Mouse (Mus musculus) spleen, postnatal 36 days (tissue): Measurements from ENCODE around the gene Mrpl43.
A peak's percentile ranks its signal among the peaks of the same experiment; 100 is the strongest.

ENCODE experiments used
- DNase-seq, 2 experiments: peaks; one replicate each; pipeline ENCODE4 v3.0.0; 2022; ENCODE audit warnings: low spot score in 2 of 2, mixed read lengths in 1 of 2

The Mrpl43 gene

DNA sequence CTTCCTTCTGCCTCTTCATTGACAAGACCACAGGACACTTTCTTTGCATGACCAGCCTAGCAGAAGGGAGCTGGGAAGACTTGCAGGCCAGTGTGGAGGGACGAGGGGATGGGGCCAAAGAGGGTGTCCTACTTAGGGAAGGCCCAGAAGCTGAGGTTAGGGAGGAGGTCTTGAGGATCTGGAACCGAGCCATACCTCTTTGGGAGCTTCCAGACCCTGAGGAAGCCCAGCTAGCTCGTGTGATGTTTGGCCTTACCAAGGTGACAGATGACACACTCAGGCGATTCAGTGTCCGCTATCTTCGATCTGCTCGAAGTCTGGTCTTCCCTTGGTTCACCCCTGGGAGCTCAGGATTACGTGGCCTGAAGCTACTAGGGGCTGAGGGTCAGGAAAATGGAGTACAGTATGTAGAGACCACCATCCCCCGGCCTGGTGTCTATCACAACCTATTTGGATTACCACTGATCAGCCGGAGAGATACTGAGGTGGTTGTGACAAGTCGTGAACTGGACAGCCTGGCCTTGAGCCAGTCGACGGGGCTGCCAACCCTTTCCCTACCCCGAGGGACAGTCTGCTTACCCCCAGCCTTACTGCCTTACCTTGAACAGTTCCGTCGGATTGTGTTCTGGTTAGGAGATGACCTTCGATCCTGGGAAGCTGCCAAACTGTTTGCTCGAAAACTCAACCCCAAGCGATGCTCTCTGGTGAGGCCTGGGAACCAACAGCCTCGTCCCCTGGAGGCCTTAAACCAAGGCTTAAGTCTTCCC, 1.4 kb upstream of the Mrpl43 start:
- no peak for DNase-seq

DNA sequence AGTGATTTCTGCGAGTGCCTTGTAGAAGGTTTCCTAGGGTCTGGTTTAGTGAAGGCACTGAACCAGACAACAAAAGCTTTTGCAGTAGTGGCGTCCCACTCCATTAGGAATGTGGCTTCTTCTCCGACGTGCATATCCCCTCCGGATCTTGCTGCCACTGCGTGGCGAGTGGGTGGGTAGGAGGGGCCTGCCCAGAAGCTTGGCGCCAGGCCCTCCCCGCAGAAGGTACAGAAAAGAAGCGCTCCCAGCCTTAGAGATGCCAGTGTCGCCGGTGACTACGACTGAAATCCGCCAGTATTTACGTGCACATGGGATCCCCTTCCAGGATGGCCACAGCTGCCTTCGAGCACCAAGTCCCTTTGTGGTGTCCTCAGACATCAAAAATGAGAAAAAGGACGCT, 779 bp upstream of the Mrpl43 start:
- no peak for DNase-seq

DNA sequence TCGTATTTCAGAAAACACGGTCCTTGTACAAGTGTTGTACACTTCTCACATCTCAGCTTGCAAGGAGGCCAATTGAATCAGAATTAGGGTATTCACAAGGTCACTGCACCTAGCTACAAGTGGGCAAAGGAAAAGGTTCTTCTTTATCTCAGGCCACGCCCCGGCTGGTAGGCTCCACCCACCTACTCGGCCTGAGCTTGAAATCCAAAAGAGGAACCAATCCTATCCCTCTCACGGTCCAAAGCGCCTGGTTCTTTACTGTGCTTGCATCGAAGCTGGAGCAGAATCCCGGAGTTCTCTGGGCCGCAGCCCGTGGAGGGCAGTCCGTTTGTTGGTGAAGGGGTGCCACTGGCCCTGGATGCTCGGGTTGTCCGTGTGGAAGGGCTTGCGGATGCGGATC, 798 bp downstream of the Mrpl43 start, which contains the start of gene Twnk:
TSS of gene Twnk (plus strand) at position 220 of the 400 bp plus-strand sequence.
- DNase-seq = peak; percentile 86 to 89

DNA sequence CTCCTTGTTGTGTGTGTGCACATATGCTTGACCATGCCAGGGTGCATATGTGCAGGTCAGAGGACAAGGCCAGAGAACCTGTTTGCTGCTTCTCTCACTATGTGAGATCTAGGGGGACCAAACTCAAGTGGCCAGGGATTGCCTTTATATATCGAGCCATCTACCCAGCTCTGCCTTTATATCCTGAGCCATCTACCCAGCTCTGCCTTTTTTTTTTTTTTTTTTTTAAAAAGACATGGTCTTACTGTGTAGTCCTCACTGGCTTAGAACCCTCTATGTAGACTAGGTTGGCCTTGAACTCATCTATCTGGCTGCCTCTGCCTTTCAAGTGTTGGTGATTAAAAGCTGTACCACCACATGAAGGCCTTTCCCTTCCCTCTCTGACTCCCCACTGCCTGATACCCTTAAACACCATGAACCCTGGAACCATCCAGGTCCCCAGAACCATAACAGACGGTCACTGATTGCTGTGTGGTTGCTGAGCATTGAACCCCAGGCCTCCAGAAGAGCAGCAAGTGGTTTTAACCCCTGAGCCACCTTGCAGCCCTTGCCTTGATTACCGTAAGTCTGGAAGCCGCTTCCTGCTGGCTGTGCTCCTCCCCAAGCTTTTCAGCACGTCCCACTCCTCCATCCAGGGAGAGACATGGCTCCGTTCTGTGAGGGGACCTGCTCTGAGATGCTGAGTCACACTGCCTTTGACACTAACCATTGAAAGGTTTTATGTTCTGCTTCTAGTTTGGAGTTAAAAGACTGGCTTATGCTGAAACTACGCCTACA, 2.3 kb downstream of the Mrpl43 start:
- DNase-seq = no peak

DNA sequence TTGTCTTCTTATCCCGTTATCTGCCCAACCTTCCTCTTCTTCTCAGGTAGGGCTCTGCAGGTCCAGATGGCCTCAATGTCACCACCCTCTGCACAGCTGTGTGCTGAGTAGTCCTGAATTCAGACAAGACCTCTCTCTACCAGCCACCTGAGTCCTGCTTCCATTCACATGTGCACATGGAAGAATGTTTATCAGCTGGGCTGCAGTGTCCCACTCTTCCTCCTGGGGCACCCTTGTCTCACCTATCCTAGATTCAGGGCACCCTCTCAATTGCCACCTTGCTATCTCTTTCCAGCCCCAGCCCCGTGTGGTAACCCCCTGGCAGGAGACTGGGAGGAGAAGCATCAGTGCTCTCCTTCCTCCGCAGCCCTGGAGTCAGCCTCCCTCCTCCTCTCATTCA, 3.9 kb downstream of the Mrpl43 start:
- no peak for DNase-seq

DNA sequence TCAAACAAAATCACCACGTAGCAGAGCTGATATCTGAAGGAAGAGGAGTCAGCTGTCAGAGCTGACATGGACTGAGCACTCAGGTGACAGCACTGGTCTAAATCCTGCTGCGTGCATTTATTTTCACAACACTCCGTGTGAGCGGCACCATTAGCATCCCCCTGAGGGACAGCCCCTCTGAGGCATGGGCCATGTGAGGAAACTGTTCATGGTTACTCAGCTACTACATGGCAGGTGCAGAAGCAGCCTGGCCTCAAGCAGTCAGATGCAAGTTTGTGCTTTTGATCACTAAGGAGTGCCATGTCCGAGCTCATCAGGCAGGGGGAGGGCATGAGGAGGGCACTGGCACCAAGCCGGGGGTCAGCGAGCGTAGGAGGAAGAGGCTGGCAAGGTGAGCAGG, 6.6 kb downstream of the Mrpl43 start:
- no peak for DNase-seq

DNA sequence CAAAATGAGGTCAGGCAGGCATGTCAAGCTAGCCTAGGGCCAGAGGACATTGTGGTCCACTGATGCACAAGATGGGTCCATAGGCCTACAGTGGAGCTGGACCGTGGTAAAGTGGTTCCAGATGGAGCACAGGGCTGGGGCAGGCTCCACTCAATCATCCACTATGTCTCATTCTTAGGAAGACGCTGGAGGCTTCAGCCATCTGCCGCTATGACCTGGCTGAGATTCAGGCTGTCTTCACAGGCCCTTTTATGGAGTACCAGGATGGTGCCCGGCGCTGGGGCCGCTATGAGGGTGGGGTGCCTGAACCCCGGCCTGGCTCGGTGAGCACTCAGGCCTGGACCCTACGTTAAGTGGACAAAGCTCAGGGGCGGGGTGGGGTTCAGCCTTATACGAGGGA, 8.5 kb downstream of the Mrpl43 start:
- DNase-seq = no peak

DNA sequence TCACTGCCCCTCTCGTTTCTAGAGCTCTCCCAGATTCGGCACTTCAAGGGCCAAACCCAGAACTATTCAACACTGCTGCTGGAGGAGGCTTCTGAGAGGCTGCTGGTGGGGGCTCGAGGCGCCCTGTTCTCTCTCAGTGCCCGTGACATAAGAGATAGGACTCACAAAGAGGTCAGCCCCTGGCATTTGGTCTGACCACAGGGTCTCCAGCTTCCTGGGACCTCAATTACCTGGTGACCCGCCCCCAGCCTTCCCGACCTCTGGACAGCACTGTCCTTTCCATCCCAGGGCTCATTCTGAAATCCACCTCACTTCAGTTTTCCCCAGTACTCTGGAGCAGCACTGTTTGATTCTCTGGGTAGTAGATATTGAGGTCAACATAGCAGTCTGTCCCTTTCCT, 13.5 kb downstream of the Mrpl43 start:
- no peak for DNase-seq

DNA sequence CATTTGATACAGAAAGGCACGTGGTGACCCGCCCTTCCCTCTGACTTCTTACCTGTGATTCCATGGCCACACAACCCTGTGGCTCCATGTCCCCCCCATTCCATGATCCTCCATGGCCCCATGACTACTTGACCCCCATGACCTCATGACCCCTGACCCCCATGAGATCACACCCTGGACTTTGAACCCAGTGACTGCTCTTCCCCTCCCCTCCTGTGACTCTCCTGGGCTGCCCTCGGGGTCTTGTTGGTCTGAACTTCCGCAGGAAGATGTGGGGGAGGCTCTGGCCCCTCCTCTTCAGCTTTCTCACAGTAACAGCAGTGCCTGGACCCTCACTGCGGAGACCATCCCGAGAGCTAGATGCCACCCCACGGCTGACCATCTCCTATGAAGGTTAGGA, 14.0 kb downstream of the Mrpl43 start:
- DNase-seq = no peak

DNA sequence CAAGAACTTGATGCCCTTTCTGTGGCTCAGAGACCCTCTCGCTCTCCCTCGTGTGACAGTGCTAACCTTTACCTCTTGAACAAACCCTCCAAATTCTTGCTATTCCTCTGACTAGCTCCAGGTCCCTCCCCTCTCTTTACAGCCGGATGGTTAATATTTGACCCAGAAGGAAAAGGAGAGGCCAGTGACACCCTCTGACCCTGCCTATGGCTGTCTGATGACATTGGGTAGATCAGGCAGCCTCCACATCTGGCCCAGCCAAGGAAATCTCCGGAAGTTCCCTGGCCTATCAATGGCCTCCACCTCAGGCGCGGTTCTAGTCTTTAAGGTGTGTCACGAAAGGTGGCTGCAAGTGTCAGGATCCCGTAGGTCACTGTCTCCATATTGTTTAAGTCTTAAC, 15.2 kb downstream of the Mrpl43 start:
- DNase-seq = no peak

DNA sequence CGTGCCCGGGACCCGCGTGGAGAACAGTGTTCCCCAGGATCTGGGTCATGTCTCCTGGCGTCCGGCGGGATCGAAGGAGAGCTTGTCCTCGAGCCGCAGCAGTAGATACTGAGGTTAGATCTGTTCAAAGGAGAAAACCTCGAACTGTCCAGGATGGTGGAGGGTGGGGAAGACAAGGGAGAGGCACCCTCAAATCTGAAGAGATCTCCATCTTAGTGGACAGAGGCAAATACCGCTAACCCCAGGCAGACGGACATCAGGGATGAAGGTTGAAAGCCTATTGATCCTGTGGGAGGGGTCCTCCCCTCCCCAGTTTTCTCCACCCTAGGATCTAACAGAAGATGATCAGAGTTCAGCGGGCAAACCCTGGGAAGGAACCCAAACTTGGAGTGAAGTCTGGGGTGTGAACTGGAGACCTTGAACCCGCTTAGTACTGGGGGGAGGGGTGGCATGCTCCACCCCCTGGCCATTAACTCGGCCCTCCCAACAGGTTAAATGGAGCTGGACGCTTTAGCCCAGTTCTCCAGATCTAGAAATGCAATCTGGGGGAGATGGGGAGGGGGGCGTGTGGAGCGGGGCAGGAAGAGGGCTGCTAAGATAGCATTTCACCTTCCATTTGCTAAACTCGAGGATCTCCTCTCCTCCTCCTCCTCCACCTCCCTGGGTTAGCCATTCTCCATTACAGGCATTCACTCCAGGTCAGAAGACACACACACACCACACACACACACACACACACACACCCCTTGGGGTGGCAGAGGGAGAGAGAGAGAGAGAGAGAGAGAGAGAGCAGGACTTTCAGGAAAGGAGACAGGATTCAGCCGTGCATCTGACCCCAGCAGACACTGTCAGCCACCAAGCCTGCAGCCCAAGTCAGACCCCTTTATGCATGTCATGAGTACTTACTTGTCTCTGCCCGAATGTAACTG, 16.4 kb downstream of the Mrpl43 start:
- no peak for DNase-seq

DNA sequence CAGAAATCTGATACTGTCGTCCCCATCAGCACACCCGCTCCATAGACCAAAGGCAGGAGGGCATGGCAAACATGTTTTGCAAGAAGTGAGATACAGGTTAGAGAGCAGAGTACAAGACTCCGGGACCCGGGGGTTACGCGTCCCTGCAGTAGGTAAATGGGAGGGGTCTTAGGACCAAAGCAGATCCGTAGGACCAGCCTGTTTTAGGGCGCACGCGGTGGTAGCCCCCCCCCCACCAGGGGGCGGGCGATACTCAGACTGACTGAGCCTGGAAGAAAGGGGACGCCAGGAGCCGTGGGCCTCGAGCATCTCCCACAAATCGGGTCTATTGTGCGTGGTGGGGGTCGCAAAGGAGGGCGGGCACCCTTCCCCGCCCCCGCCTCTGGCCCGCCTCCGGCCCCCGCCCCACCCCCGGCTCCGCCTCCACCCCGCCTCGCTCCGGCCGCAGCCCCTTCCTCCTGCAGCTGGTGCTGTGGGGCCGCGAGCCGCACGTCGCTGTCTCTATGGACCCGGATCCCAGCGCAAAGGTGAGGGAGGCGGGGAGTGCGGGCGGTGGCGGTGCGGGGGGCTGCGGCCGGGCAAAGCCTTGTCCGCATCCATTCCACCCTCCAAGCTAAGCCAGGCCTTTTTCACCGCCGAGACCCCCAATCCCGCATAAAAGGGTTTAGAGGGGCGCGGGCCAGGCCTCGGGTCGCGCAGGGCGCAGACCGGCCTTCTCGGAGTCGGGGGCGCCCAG, 17.2 kb downstream of the Mrpl43 start, which contains the start of gene Sema4g:
TSS of gene Sema4g (plus strand) at position 271 of the 736 bp plus-strand sequence.
- DNase-seq = no peak

DNA sequence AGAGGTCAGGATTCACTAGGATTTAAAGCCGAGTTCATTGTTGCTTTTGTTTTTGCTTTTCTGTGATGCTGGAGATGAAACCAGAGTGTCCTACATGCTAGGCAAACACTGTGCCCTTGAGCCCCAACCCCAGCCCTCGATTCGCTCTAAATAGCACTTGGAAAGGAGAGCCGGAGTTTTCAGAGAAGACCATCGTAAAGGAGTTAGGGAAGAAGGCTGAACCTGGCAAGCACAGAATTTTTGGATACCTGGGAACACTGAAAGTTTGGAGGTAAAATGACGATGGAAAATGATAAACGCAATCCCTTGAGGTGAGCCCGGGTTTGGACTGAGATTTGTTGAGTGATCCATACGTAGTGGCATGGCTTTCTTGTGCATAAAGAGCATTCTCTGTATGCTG, 17.9 kb downstream of the Mrpl43 start:
- no peak for DNase-seq

DNA sequence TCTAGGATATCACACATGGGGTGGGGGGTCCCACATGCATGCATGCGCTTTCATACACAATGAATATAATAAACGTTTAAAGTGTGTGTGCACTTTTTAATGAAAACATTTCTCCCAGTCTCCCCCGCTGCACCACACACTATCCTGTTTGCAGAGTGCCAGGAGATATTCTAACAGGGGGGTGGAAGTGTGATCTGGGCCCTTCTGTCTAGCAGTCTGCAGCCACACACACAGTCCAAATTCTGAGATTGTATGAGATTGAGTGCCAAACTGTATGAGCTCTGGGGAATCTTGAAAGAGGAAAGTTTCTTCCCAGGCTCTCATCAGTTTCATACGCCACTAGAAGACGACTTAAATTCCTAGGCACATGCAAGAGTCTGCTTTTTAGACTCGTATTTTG, 18.4 kb downstream of the Mrpl43 start:
- no peak for DNase-seq

DNA sequence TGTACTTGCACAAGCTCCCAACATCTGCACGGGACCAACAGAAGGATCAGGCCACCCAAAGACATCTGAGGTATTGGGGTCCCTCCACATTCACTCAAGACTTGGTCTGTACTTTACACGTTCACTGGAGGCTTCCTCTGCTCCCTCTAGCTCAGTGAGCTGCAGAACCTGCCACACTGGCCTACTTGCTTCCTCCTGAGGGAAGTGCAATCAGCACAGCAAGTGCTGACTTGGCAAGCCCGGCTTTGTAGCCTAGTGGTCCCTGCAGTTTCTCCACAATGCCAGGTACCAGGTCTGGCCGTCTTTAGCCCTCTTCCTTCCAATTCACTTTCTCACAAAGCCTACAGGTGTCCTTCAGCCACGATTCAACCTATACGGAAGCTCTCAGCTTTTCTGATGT, 19.2 kb downstream of the Mrpl43 start:
- no peak for DNase-seq

DNA sequence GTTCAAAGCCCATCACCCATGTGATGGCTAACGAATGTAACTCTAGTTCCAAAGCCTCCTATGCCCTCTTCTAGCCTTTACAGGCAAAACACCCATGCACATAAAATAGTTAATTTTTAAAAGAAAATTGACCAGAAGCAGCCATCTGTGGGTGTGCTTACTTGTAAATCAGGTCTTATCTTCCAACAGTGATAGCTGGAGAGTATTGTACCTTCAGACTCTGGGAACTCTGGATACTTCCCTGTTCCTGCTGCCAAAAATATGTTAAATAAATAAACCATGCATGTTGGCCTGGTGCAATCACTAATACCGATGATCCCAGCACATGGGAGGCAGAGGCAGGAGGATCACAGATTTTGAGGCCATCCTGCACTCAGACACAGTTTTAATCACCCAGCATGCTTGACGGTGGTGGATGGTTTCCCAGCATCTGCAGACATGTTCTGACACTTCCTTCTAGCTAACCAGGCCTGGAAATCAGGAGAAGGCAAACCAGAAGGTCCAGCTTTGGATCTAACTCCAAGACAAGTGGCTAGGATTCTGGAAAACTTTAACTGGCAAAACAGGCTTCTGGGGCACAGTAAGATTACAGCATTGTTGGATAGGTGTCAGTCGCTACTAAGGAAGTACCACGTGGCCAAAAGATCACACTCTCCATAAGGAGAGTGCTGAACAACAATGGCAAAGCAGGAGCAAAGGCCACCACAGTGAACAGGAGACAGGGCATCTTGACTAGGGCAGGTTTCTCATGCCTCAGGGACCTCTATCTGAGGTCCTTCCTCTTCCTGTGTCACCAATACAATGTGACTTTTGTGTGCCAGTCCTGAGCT, 20.9 kb downstream of the Mrpl43 start:
- no peak for DNase-seq

DNA sequence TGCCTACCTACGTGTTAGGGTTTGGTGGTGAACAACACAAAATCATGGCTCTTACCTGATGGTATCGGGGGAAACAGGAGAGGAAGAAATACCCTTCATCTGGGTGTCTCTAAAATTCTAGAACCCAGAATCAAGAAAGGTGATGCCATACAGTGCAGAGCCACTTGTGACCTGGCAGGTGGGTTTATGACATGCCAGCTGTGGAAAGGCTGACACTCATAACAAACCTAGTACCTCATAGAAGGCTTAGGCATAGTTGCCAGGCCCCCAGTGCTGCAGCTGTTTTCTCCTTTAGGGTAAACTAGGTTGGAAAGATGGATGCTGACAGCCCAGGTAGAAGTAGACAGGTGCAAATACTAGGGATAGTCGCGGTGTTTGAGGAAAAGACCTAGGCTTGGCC, 21.8 kb downstream of the Mrpl43 start:
- DNase-seq = no peak

DNA sequence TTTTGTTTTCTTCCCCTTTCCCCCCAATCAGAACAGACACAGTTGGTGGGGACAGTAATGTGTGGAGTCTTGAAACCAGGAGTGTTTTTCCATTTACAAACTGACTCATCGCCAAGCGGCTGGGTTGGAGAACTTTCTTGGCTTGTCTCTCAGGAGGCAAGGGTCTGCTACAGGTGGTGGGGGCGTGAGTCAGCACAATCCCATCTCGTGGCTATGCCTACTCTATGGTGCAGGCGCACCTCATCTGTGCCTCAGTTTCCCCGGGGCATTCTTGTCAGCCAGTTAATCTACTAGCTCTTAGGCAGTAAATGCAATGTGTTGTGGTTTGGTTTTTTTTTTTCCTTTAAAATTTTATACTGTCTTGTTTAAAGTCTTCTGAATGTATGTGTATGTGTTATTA, 22.9 kb downstream of the Mrpl43 start:
- no peak for DNase-seq

DNA sequence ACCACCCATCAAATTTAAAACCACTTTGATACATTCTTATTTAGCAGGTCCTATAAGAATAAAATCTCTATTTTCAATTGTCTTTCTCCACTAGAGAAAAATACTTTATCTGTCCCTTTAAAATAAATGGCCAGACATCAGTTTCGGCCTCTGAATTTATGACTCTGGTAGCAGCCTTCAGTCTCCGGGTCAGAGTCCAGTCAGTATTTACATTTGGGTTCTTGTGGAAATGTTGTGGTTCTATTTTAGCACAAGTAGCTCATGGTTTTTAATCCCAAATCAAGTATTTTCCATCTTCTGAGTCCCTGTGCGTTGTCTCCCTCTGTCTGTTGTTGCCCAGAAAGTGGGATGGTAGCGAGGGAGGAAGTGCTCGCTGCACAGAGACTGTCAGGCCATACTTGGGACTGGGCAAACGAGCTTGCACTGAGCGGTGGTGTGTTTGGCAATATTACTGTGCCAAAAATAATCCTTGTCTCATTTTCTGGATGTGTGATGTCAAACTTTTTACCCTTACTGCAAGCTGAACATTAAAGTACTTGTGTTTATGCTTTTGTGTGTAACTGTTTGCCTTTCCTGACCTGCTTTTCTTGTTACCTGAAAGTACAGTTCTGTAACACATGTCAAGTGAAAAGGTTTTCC, 23.6 kb downstream of the Mrpl43 start:
- DNase-seq = no peak

DNA sequence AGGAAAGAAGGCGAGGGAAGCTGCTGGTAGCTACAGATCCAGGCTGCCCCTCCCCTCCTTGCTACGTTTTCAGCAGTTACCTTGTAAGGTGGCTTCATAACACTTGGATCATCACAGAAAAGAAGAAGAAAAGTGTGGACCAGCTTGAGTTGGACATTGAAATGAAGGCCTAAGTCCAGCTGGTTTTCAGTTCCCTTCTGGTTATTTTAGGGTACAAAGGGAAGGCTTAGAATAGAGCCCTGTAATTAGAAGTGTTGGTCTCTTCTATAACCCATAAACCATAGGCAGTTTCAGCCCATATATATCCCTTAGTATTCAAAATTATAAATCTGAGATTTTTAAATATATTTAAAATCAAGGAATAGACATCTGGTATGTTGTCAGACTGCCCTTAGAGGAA, 25.5 kb downstream of the Mrpl43 start:
- DNase-seq = no peak
